Mouse (Mus musculus) adrenal gland, postnatal 25 days (tissue): ENCODE measurements around the gene Apbb2. TPM values are rescaled to one million over a fixed set of nuclear protein-coding genes. Genes with fewer than 3 reads are reported as not detected.

Source experiments
- DNase-seq: peaks from one replicate; pipeline ENCODE4 v3.0.0; 2021; ENCODE audit warnings: mixed read lengths
- total RNA-seq: library from RNA; stranded (reverse); gene quantifications from 2 replicates; pipeline ENCODE4 v1.2.3, GENCODE M21; 2021

The Apbb2 gene
- total RNA-seq, 1 experiment from 2014 or later = 88.3 TPM

GRCm38 (mm10) chr5:66415033-66415697 lies 203.4 kb downstream of the Apbb2 start:
- DNase-seq = no peak

- no peak for DNase-seq
Observed at GRCm38 (mm10) chr5:66413402-66413801, 205.2 kb downstream of the Apbb2 start.

DNA sequence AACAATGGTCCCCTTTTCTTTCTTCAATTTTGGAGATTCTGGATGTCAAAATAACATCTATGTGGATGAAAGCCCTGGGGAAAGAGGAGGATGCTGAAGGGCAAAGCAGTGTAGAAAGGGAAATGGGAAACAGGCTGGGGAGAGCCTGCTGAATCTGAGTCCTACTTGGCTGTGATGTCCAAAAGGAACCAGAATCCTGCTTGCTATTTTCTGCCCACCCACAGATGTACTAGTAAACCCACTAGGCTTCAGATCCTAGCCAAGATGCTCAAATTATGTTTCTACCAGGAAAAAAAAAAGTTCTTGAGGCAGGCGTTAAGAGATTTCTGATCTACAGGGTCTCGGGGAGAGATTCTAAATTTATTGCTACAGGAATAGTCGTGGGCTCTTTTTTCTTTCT lies 205.8 kb downstream of the Apbb2 start:
- no peak for DNase-seq

GRCm38 (mm10) chr5:66408546-66408945 lies 210.0 kb downstream of the Apbb2 start:
- DNase-seq = no peak

DNA sequence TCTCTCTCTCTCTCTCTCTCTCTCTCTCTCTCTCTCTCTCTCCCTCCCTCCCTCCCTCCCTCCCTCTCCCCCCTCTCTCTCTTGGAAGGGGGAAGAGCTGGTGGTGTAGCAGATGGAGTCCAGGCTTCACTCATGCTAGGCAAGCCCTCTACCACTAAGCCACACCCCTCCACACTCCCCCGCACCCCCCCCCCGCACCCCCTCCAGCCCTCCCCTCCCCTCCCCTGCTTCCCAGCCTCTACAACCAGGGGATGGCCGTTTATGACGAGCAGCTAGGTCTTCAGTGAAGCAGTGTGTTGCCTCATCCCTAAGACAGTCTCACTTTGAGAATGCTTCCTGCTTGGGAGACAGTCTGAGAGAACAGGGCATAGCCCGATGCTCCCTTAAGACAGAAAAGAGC lies 210.6 kb downstream of the Apbb2 start:
- no peak for DNase-seq

DNA sequence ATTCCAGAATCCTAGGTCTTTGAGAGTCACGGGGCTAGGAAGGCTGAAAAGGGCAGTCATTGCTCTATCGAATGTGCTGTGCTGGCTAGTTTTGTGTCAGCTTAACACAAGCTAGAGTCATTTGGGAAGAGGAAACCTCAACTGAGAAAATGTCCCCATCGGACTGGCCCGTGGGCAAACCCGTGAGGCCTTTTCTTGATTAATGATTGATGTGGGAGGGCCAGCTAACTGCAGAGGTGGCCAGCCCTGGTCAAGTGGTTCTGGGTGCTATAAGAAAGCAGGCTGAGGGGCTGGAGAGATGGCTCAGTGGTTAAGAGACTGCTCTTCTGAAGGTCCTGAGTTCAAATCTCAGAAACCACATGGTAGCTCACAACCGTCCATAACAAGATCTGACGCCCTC lies 212.2 kb downstream of the Apbb2 start:
- no peak for DNase-seq

- DNase-seq = no peak
Observed at GRCm38 (mm10) chr5:66405731-66406399, 212.7 kb downstream of the Apbb2 start.

DNA sequence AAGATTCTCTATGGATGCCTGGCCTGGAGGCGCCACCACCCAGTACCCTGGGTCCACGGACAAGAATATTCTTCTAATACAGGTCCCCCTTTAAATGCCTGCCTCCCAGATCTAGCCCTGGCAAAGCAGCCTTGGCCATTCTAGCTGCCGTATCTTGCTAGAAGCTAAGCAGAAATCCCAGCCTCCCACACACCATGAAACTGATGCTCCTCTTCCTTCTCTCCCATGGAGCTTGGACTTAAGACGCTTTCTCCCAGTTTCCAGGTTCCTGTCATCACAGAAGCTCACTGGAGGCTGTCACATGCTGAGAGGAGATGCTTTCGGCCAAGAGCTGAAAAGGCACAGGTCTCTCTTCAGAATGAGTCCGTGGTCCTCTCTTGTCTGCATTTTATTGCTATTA lies 213.3 kb downstream of the Apbb2 start:
- no peak for DNase-seq

DNA sequence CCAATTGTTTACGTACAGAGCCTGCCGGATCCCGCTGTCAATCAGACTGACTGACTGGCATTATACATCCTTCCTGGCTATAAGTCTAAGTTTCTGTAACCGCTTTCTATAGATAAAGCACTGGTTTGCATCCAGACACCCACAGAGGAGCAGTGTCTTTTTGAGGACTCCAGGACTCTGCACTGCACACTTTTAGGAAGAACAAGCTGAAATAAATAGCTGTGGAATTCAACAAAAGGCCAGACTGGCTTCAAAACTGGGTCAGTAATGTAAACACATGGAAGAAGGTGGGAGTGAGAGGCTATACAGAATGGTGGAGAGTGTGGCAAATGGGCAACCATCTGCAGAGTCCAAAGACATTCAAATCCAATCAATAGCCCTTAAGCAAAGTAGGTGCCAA lies 218.0 kb downstream of the Apbb2 start:
- DNase-seq = no peak

DNA sequence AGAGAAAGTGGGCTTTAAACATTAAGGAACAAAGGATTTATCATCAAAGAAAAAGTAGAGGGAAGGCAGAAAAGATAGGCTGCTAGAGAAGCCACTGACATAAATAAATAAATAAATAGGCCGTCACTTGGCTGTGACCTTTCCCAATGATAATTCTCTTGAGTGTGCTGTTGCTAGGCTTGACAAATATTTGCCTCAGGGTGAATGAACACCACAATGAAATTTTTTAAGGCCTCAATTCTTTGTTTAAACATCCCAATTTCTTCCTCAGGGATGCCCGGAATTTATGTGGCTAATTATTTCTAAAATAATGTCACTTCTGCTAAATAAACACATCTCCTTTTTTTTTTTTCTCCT lies 219.3 kb downstream of the Apbb2 start:
- DNase-seq = no peak

GRCm38 (mm10) chr5:66398530-66399263 lies 219.9 kb downstream of the Apbb2 start:
- DNase-seq = no peak

DNA sequence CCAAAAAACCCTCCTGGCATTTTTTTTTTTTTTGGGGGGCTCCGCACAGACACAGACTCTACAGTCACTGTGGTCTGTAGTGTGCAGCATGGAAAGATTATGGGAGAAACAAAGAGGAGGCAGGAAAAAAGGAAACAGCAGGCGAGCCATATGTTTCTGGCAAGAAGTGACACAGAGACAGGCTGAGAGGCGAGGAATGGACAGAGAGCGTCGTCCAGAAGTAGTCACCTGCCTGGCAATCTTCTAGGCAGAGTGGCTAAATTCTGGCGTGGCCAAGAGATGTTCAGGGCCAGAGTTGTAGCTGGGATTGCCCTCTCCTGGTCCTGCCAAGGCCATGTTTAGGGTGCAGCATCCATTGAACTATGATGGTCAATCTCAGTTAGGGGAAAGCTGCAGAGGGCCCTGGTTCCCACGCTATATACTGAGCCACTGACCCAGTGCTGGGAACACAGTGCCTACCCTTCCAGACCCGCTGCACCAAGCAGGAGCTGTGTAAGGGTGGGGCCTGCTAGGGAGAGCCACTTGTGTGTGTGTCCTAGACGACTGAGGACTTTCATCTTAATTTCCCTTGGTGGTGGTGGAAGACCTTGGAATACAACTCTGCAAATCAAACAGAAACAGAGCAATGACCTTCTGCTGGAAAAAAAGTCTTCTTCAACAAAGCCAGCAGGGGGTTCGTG lies 224.7 kb downstream of the Apbb2 start:
- no peak for DNase-seq

DNA sequence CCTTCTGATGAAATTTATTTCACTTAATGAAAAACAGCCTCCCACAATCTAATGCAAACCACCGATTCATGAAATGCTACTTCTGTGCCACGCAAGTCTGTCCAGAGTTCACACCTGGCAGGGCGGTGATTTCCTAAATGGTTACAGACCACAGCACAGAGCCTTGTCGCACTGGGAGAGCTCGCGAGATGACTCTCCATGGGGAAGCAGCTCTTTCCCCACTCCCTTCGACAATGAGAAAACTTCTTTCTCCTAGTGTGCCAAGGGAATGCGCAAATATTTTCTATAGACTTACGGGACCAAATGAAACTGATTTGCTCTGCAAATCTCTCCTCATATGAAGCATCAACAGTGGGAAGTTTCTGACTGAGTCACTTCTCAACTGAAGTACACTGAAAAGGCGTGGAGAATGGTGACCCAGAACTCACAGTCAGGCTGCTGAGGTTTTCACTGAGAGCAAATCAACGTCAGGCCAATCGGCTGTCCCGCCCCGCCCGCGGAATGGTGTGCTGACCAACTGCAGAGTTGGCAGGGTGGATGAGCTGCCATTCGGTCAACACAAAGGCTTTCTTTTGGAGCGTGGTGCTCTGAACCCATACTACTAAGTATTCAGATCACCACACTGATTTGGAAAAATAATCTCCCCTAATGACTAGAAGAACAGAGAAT lies 225.6 kb downstream of the Apbb2 start:
- no peak for DNase-seq

GRCm38 (mm10) chr5:66391771-66392170 lies 226.8 kb downstream of the Apbb2 start:
- DNase-seq = no peak

DNA sequence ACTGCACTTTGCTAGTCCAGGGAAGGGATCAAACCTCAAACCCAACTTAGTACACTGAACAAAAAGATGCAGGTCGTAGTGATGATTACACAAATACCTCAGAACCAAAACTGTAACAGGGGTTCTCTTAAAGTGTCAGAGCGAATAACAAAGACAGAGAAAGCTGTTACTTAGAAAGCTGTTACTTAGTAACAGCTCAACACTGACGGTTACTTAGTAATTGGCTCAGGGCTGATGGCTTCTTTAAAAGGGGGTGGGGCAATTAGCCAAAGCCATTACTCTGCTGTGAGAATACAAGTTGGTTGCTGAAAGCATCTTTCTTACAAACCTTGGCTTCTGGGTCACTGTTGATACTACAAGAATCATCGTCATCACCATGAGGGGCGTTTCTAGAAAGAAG lies 227.3 kb downstream of the Apbb2 start:
- no peak for DNase-seq

DNA sequence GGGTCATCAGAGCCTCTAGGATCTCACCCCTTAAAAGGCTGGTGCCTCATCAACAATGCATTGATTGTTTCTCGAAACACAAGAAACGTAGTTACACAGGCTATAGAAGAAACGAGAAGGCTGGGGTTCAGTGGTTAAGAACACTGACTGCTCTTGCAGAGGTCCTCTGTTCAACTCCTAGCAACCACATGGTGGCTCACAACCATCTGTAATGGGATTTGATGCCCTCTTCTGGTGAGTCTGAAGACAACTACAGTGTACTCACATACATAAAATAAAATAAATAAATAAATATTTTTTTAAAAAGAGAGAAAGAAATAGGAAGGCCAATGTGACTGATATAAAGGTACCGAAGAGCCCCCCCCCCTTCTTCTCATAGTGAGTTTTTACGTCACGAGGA lies 228.0 kb downstream of the Apbb2 start:
- DNase-seq = no peak

DNA sequence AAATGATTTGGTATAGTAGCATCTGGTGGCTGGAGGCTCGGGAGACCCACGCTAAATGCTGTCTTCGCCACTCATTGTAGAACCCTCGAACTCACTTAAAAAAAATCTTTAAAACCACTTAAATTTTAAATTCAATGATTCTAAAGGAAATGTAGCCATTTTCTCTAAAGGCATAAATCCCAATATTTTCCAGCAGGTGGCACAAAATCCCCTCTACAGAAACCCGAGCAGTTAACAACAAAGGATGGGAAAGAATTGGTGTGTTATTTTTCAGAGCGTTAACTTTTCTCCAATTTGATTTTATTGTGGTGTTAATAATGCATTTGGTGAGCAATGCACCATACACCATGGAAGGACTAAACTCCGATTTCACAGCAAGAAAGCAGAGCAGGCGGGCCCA lies 231.1 kb downstream of the Apbb2 start:
- DNase-seq = no peak

DNA sequence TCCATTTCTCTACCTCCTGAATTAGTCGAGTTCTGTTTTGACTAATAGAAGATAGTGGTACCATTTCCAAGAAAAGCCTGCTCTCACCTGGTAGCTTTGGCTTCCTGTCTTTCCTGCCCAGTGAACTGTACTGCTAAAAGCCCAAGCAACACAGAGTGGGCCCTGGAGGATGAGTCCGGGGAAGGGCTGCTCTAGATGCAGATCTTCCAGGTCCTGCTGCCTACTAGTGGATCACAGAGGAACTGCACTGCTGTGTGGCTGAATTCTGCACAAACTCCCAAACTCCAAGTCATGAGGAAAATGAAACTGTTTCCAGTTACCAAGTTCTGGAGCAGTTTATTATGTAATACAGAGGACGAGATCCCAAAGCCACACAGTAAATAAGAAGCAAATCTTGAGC lies 232.9 kb downstream of the Apbb2 start:
- peak; percentile 32 for DNase-seq

GRCm38 (mm10) chr5:66384806-66385446 lies 233.7 kb downstream of the Apbb2 start:
- no peak for DNase-seq

- no peak for DNase-seq
Observed at GRCm38 (mm10) chr5:66384114-66384513, 234.5 kb downstream of the Apbb2 start.

DNA sequence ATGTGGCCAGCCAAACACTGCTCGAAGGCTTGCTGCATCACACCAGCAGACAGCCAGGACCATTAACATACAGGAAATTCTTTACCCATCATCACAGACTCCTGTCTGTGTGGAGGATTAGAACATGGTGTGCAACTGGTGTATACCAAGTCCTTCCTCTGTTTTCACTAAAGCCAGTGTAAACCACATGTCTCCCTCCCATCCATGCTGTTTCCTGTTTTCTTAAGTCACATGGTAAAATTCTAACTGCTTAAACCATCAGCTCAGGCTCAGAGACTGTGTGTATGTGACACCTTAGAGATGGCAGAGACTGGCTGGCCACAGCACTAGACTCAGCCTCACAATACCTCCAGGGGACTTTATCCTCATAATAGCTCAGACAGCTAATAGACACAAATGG lies 236.5 kb downstream of the Apbb2 start:
- no peak for DNase-seq

- DNase-seq = no peak
Observed at GRCm38 (mm10) chr5:66378968-66379367, 239.6 kb downstream of the Apbb2 start.
